Mouse (Mus musculus) erythroid progenitor cell, adult 5-6 weeks (primary cell): ENCODE data around the gene Neto2. TPM values are rescaled to one million over a fixed set of nuclear protein-coding genes. Genes with fewer than 3 reads are reported as not detected.
"Not testable (repeated sequence)": the region's sequence is repeated elsewhere in the genome, so short reads cannot be mapped to it uniquely, and the experiment has no call there.

Experiments
- ATAC-seq: replicated peaks from 2 replicates; pipeline ENCODE4 v1.8.0; 2016; ENCODE audit warnings: moderate number of reproducible peaks, mild to moderate bottlenecking, moderate TSS enrichment, inconsistent platforms; ENCODE audit not compliant: poor library complexity, low FRiP score, severe bottlenecking
- total RNA-seq, 2 experiments: library from RNA; stranded (forward) in 1 of 2; stranded (reverse) in 1 of 2; fragments of 150-400 nt in 1 of 2; fragments of 186-747, 209-891 nt in 1 of 2; gene quantifications; 2 replicates each; pipeline versions ENCODE4 v1.2.3 to v1.2.4; 2015 to 2017; ENCODE audit warnings: low replicate concordance in 2 of 2

Neto2 gene
- total RNA-seq (2015; ENCODE audit: low replicate concordance): 3.8 and 6.1 TPM in 2 replicates
- 3.2 and 6.4 TPM in 2 replicates for total RNA-seq (2017; ENCODE audit: low replicate concordance)

- peak; percentile 53; the same call in 1 of the 2 replicates for ATAC-seq
These were observed at the start of gene Neto2 for GRCm38 (mm10) chr8:85700751-85701351. TSS of gene Neto2 (minus strand) at chr8:85700924.

- ATAC-seq: peak; percentile 75
These were observed 44.3 kb upstream of the Neto2 start for GRCm38 (mm10) chr8:85745053-85745452.

GRCm38 (mm10) chr8:85730545-85730944 lies 29.8 kb upstream of the Neto2 start:
- ATAC-seq: no peak

GRCm38 (mm10) chr8:85717271-85717670 lies 16.5 kb upstream of the Neto2 start:
- no peak for ATAC-seq

- no peak for ATAC-seq
These were observed 16.0 kb upstream of the Neto2 start for GRCm38 (mm10) chr8:85716696-85717095.

- no peak for ATAC-seq
These were observed 6.3 kb upstream of the Neto2 start for GRCm38 (mm10) chr8:85706988-85707387.

- ATAC-seq: peak; percentile 49; the same call in 1 of the 2 replicates
These were observed 498 bp downstream of the Neto2 start for GRCm38 (mm10) chr8:85700101-85700750.

- peak; percentile 83 for ATAC-seq
These were observed 1.7 kb downstream of the Neto2 start for GRCm38 (mm10) chr8:85699051-85699450.

GRCm38 (mm10) chr8:85665146-85665545 lies 35.6 kb downstream of the Neto2 start:
- ATAC-seq: no peak

- ATAC-seq: no peak
These were observed 38.7 kb downstream of the Neto2 start for GRCm38 (mm10) chr8:85661995-85662394.

- ATAC-seq: no peak
These were observed 49.5 kb downstream of the Neto2 start for GRCm38 (mm10) chr8:85651201-85651600.

- no peak for ATAC-seq
These were observed 52.2 kb downstream of the Neto2 start for GRCm38 (mm10) chr8:85648553-85648952.

- no peak for ATAC-seq
These were observed 55.6 kb downstream of the Neto2 start for GRCm38 (mm10) chr8:85644921-85645665.

GRCm38 (mm10) chr8:85624450-85624849 lies 76.3 kb downstream of the Neto2 start:
- no peak for ATAC-seq

- ATAC-seq: no peak
These were observed 77.5 kb downstream of the Neto2 start for GRCm38 (mm10) chr8:85623246-85623645.

- no peak for ATAC-seq
These were observed 81.9 kb downstream of the Neto2 start for GRCm38 (mm10) chr8:85618789-85619188.

- not testable (repeated sequence) for ATAC-seq
These were observed 83.6 kb downstream of the Neto2 start for GRCm38 (mm10) chr8:85617125-85617524.

- ATAC-seq: no peak
These were observed 91.9 kb downstream of the Neto2 start for GRCm38 (mm10) chr8:85608836-85609235.

GRCm38 (mm10) chr8:85607804-85608203 lies 92.9 kb downstream of the Neto2 start:
- no peak for ATAC-seq

- no peak for ATAC-seq
These were observed 93.8 kb downstream of the Neto2 start for GRCm38 (mm10) chr8:85606974-85607373.

- ATAC-seq: no peak
These were observed 94.2 kb downstream of the Neto2 start for GRCm38 (mm10) chr8:85606561-85606960.
